Mouse (Mus musculus): ENCODE data around the gene Odc1. TPM values are rescaled to one million over a fixed set of nuclear protein-coding genes. Genes with fewer than 3 reads are reported as not detected.

Gene Odc1
- total and polyA plus RNA-seq, 2 experiments from 2014 or later, result 67.4 to 172 TPM

DNA sequence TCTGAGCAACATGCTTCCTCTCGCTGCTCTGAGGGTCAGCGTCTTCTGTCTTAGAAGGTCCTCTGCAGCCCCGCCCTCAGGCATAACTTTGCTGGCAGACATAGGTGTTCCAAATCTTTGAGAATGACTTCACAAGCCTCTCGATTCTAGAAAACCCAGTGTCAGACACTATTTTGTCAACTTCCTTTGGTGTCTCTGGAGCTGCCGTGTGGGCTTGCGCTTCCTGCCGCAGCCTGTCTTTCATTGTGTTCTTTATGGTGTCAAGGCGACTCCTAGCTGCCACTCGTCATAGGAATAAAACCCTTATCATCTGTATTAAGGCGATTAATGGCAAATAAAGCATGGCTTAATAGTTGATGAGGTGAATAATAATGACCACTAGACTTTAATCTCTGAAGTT is 24.0 kb downstream of the Odc1 start:
- no peak overlapping the region for H3K4me2 ChIP-seq (ENCODE audit: low read depth, low read length)
- no peak overlapping the region for H3K27ac ChIP-seq (ENCODE audit: low read depth)
- TF ChIP-seq EP300 (IDR thresholded peaks at IDR 0.05; ENCODE audit: low read depth) (no peak), CTCF (IDR thresholded peaks at IDR 0.05; ENCODE audit: low read depth) (no peak)
- H3K36me3 ChIP-seq (replicated peaks; ENCODE audit: control insufficient read depth, insufficient read depth, low read length), result no peaks in the 10 kb centered on the region
- no peak for ATAC-seq (ENCODE audit: insufficient read depth, low read depth)
- WGBS, result 74% methylated on average over 10 of the region's 10 CpGs
- H3K4me1 ChIP-seq (ENCODE audit: control insufficient read depth, insufficient read depth), result no peaks in the 10 kb centered on the region
- H3K27me3 ChIP-seq (ENCODE audit: control insufficient read depth, insufficient read depth, low read length), result no peaks in the 10 kb centered on the region
- H3K9me3 ChIP-seq (replicated peaks; ENCODE audit: control insufficient read depth, low read length), result no peaks in the 10 kb centered on the region
- H3K9ac ChIP-seq (replicated peaks; ENCODE audit: low read depth, low read length), result no peak overlapping the region
- no peak overlapping the region for H3K4me3 ChIP-seq (ENCODE audit: low read depth, low read length)
- DNase-seq (ENCODE audit: low spot score), result no peak

DNA sequence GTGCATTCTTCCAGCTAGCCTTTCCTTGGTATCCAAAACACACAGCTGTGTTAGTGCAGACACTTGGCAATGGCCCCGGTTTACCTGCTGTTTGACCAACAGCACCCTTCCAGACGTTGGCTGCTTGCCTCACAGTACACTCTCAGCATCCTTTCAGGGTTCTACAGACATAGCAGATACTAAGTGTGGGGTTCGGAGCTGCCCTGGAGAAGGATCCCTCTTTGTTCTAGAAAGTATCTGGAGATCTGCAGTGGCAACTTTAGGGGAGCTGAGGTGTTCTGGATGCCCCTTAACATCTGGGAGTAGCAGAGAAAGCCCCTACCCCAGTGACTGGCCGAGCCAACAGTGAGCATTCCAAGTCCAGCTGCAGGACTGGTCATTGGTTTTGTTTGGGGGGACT is 30.0 kb downstream of the Odc1 start:
- Histone ChIP-seq H3K4me3 (ENCODE audit: low read depth, low read length) (no peak overlapping the region), H3K36me3 (replicated peaks; ENCODE audit: control insufficient read depth, insufficient read depth, low read length) (no peaks in the 10 kb centered on the region), H3K9me3 (replicated peaks; ENCODE audit: control insufficient read depth, low read length) (no peaks in the 10 kb centered on the region), H3K27ac (ENCODE audit: low read depth) (no peak overlapping the region), H3K4me1 (ENCODE audit: control insufficient read depth, insufficient read depth) (no peaks in the 10 kb centered on the region), H3K27me3 (ENCODE audit: control insufficient read depth, insufficient read depth, low read length) (0 out of 2 replicates have a peak, but pooled peaks cover under 1% of the 10 kb centered on the region), H3K9ac (replicated peaks; ENCODE audit: low read depth, low read length) (no peak overlapping the region), H3K4me2 (ENCODE audit: low read depth, low read length) (no peak overlapping the region)
- ATAC-seq (ENCODE audit: insufficient read depth, low read depth) (no peak), DNase-seq (ENCODE audit: low spot score) (no peak)
- 76% methylated on average over 4 of the region's 4 CpGs for WGBS
- TF ChIP-seq EP300 (IDR thresholded peaks at IDR 0.05; ENCODE audit: low read depth) (no peak), CTCF (IDR thresholded peaks at IDR 0.05; ENCODE audit: low read depth) (no peak)

- Histone ChIP-seq H3K4me1 (ENCODE audit: control insufficient read depth, insufficient read depth) (no peaks in the 10 kb centered on the region), H3K27ac (ENCODE audit: low read depth) (no peak overlapping the region), H3K4me3 (ENCODE audit: low read depth, low read length) (no peak overlapping the region), H3K9ac (replicated peaks; ENCODE audit: low read depth, low read length) (no peak overlapping the region), H3K27me3 (ENCODE audit: control insufficient read depth, insufficient read depth, low read length) (0 out of 2 replicates have a peak, but pooled peaks cover 3% of the 10 kb centered on the region), H3K36me3 (replicated peaks; ENCODE audit: control insufficient read depth, insufficient read depth, low read length) (no peaks in the 10 kb centered on the region), H3K9me3 (replicated peaks; ENCODE audit: control insufficient read depth, low read length) (no peaks in the 10 kb centered on the region), H3K4me2 (ENCODE audit: low read depth, low read length) (no peak overlapping the region)
- ATAC-seq (ENCODE audit: insufficient read depth, low read depth), result no peak
- DNase-seq (ENCODE audit: low spot score), result no peak
- TF ChIP-seq EP300 (IDR thresholded peaks at IDR 0.05; ENCODE audit: low read depth), result no peak
- WGBS, result 57% methylated on average over 5 of the region's 5 CpGs
These were observed 30.7 kb downstream of the Odc1 start for GRCm38 (mm10) chr12:17575156-17575910.

GRCm38 (mm10) chr12:17576041-17576440 is 31.4 kb downstream of the Odc1 start:
- DNase-seq (ENCODE audit: low spot score), result no peak
- WGBS, result 8% methylated on average over 6 of the region's 6 CpGs
- Histone ChIP-seq H3K4me1 (ENCODE audit: control insufficient read depth, insufficient read depth) (no peaks in the 10 kb centered on the region), H3K9me3 (replicated peaks; ENCODE audit: control insufficient read depth, low read length) (no peaks in the 10 kb centered on the region), H3K27me3 (ENCODE audit: control insufficient read depth, insufficient read depth, low read length) (0 out of 2 replicates have a peak, but pooled peaks cover 3% of the 10 kb centered on the region), H3K9ac (replicated peaks; ENCODE audit: low read depth, low read length) (no peak overlapping the region), H3K4me2 (ENCODE audit: low read depth, low read length) (0 out of 2 replicates have a peak overlapping the region, but pooled peaks have one; percentile 4), H3K4me3 (ENCODE audit: low read depth, low read length) (no peak overlapping the region), H3K36me3 (replicated peaks; ENCODE audit: control insufficient read depth, insufficient read depth, low read length) (no peaks in the 10 kb centered on the region), H3K27ac (ENCODE audit: low read depth) (no peak overlapping the region)
- TF ChIP-seq CTCF (IDR thresholded peaks at IDR 0.05; ENCODE audit: low read depth), result no peak
- no peak for ATAC-seq (ENCODE audit: insufficient read depth, low read depth)

DNA sequence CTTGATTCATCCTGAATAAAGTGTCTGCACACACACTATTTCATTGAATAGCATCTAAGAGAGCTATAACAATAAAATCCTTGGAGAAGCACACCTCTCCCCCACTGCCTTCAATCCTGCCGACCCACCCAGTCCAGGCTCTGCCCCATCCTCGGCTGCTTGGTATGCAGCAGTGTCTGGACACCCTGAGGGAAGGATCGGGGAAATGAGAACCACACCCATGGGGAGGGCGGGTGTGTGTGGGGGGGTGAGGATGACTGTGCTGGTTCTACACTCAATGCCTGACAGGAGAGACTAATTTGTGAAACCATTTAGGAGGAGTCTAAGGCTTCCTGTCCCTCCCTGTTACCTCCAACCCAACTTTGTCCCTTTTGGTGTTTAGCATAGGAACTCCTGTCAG is 34.0 kb downstream of the Odc1 start:
- no peak overlapping the region for H3K9ac ChIP-seq (replicated peaks; ENCODE audit: low read depth, low read length)
- no peak overlapping the region for H3K4me3 ChIP-seq (ENCODE audit: low read depth, low read length)
- no peaks in the 10 kb centered on the region for H3K36me3 ChIP-seq (replicated peaks; ENCODE audit: control insufficient read depth, insufficient read depth, low read length)
- no peak overlapping the region for H3K4me2 ChIP-seq (ENCODE audit: low read depth, low read length)
- no peaks in the 10 kb centered on the region for H3K9me3 ChIP-seq (replicated peaks; ENCODE audit: control insufficient read depth, low read length)
- H3K27me3 ChIP-seq (ENCODE audit: control insufficient read depth, insufficient read depth, low read length), result 0 out of 2 replicates have a peak, but pooled peaks cover 3% of the 10 kb centered on the region
- DNase-seq (ENCODE audit: low spot score) (no peak), ATAC-seq (ENCODE audit: insufficient read depth, low read depth) (no peak)
- 35% methylated on average over 4 of the region's 4 CpGs for WGBS
- no peaks in the 10 kb centered on the region for H3K4me1 ChIP-seq (ENCODE audit: control insufficient read depth, insufficient read depth)
- TF ChIP-seq EP300 (IDR thresholded peaks at IDR 0.05; ENCODE audit: low read depth) (no peak), CTCF (IDR thresholded peaks at IDR 0.05; ENCODE audit: low read depth) (no peak)
- H3K27ac ChIP-seq (ENCODE audit: low read depth), result no peak overlapping the region

DNA sequence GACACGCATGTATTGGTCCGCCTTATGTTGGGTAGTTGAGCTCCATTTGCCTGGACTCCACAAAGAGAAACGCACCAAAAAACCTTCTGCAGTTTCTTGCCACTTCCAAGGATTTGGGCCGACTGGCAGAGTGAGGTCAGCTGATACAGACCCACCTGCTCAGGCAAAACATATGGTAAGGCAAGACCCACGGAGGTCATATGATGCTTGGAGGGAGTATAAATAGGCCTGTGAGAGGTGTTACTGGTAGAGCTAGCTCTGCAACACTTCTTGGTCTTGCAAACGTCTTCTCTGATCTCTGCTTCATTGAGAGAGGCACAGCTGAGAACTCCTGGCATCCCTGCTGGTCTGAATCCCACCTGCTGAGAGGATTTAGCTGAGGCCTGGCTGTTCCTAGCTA is 36.4 kb downstream of the Odc1 start:
- no peak for ATAC-seq (ENCODE audit: insufficient read depth, low read depth)
- Histone ChIP-seq H3K4me2 (ENCODE audit: low read depth, low read length) (no peak overlapping the region), H3K4me3 (ENCODE audit: low read depth, low read length) (no peak overlapping the region), H3K27ac (ENCODE audit: low read depth) (no peak overlapping the region), H3K36me3 (replicated peaks; ENCODE audit: control insufficient read depth, insufficient read depth, low read length) (no peaks in the 10 kb centered on the region), H3K4me1 (ENCODE audit: control insufficient read depth, insufficient read depth) (no peaks in the 10 kb centered on the region), H3K9ac (replicated peaks; ENCODE audit: low read depth, low read length) (no peak overlapping the region), H3K9me3 (replicated peaks; ENCODE audit: control insufficient read depth, low read length) (no peaks in the 10 kb centered on the region), H3K27me3 (ENCODE audit: control insufficient read depth, insufficient read depth, low read length) (0 out of 2 replicates have a peak, but pooled peaks cover 3% of the 10 kb centered on the region)
- no peak for DNase-seq (ENCODE audit: low spot score)
- TF ChIP-seq CTCF (IDR thresholded peaks at IDR 0.05; ENCODE audit: low read depth), result no peak
- 55% methylated on average over 6 of the region's 6 CpGs for WGBS

All from heart, postnatal 0 days (tissue).